Mouse (Mus musculus) CH12.LX (cell line): Measurements from ENCODE around the gene Golt1b. TPM values are rescaled to one million over a fixed set of nuclear protein-coding genes. Genes with fewer than 3 reads are reported as not detected.

Experiments
- DNase-seq: peaks from one replicate; pipeline ENCODE4 v3.0.0-alpha.2; 2013; ENCODE audit errors: extremely low read depth
- H3K27ac ChIP-seq: 2 replicates; pipeline ENCODE4 v1.5.1; 2012; ENCODE audit warnings: low read depth, mild to moderate bottlenecking, control low read depth, moderate library complexity; ENCODE audit not compliant: insufficient read depth
- H3K27me3 ChIP-seq: replicated peaks from 2 replicates; pipeline ENCODE3; 2012; ENCODE audit warnings: inconsistent platforms
- H3K36me3 ChIP-seq, 2 experiments: replicated peaks in 1 of 2; 2 replicates each; pipeline versions ENCODE3 to v1.6.1; 2012; ENCODE audit warnings: inconsistent platforms in 1 of 2, low read length in 1 of 2, mild to moderate bottlenecking in 1 of 2, mixed read lengths in 1 of 2, moderate library complexity in 1 of 2; ENCODE audit not compliant: control insufficient read depth in 1 of 2, insufficient read depth in 1 of 2
- H3K4me1 ChIP-seq, 2 experiments: 2 replicates each; pipeline ENCODE4 v1.6.1; 2012; ENCODE audit warnings: inconsistent platforms in 1 of 2, moderate library complexity in 1 of 2; ENCODE audit not compliant: insufficient read depth in 2 of 2, control insufficient read depth in 1 of 2
- H3K4me2 ChIP-seq: 2 replicates; pipeline ENCODE4 v1.6.1; 2012; ENCODE audit warnings: low read depth, mild to moderate bottlenecking, control low read depth; ENCODE audit not compliant: poor library complexity, insufficient read depth, severe bottlenecking
- H3K4me3 ChIP-seq, 3 experiments: fragments of 150-350 bp in 1 of 3; sonication (generic) in 1 of 3; replicated peaks in 1 of 3; 2 replicates each; pipeline versions ENCODE3 to v1.5.1; 2011 to 2012; ENCODE audit warnings: low read depth in 2 of 3, low read length in 2 of 3, mild to moderate bottlenecking in 2 of 3, moderate library complexity in 2 of 3, control low read depth in 1 of 3, improper control_type of control experiment in 1 of 3, inconsistent platforms in 1 of 3, mixed read lengths in 1 of 3; ENCODE audit not compliant: poor library complexity in 1 of 3
- H3K79me2 ChIP-seq: replicated peaks from 2 replicates; pipeline ENCODE4 v1.6.1; 2012; ENCODE audit warnings: mild to moderate bottlenecking, moderate library complexity; ENCODE audit not compliant: control insufficient read depth, poor library complexity, insufficient read depth, severe bottlenecking; ENCODE audit errors: extremely low read depth
- H3K9ac ChIP-seq: 2 replicates; pipeline ENCODE4 v1.6.1; 2012; ENCODE audit warnings: low read depth, mild to moderate bottlenecking, control low read depth, moderate library complexity; ENCODE audit not compliant: insufficient read depth
- H3K9me3 ChIP-seq: replicated peaks from 2 replicates; pipeline ENCODE3; 2012; ENCODE audit warnings: low read length, inconsistent platforms, mixed read lengths
- BHLHE40 ChIP-seq: IDR thresholded peaks from 2 replicates; pipeline ENCODE4 v1.6.1; 2011; ENCODE audit warnings: mild to moderate bottlenecking, low read depth, low read length, improper control_type of control experiment
- CHD2 ChIP-seq: IDR thresholded peaks from 2 replicates; pipeline ENCODE4 v1.6.1; 2011; ENCODE audit warnings: low read length, improper control_type of control experiment
- CTCF ChIP-seq, 2 experiments: IDR thresholded peaks in 1 of 2; conservative IDR thresholded peaks in 1 of 2; 2 replicates each; pipeline ENCODE4 v1.5.1; 2011 to 2012; ENCODE audit warnings: low read depth in 2 of 2, low read length in 2 of 2, improper control_type of control experiment in 1 of 2, inconsistent platforms in 1 of 2, mild to moderate bottlenecking in 1 of 2, moderate library complexity in 1 of 2
- E2F4 ChIP-seq: IDR thresholded peaks from 2 replicates; pipeline ENCODE4 v1.6.1; 2011; ENCODE audit warnings: low read depth, low read length, improper control_type of control experiment; ENCODE audit not compliant: insufficient replicate concordance
- EP300 ChIP-seq: IDR thresholded peaks from 2 replicates; pipeline ENCODE4 v1.6.1; 2011; ENCODE audit warnings: low read length, improper control_type of control experiment
- ETS1 ChIP-seq: conservative IDR thresholded peaks from 2 replicates; pipeline ENCODE4 v1.6.1; 2012; ENCODE audit warnings: low read depth, mild to moderate bottlenecking, inconsistent platforms, low read length, improper control_type of control experiment, moderate library complexity
- GABPA ChIP-seq: IDR thresholded peaks from 2 replicates; pipeline ENCODE4 v1.6.1; 2012; ENCODE audit warnings: low read depth, low read length, improper control_type of control experiment, inconsistent platforms; ENCODE audit not compliant: insufficient replicate concordance
- HCFC1 ChIP-seq: IDR thresholded peaks from 2 replicates; pipeline ENCODE4 v1.6.1; 2012; ENCODE audit warnings: low read depth, mild to moderate bottlenecking, inconsistent platforms, low read length, improper control_type of control experiment
- IRF4 ChIP-seq: IDR thresholded peaks from 2 replicates; pipeline ENCODE4 v1.6.1; 2014; ENCODE audit warnings: low read depth, mild to moderate bottlenecking, inconsistent platforms, low read length, improper control_type of control experiment
- JUND ChIP-seq: conservative IDR thresholded peaks from 2 replicates; pipeline ENCODE4 v1.6.1; 2011; ENCODE audit warnings: low read depth, low read length, improper control_type of control experiment
- KAT2A ChIP-seq: IDR thresholded peaks from 2 replicates; pipeline ENCODE4 v1.6.1; 2012; ENCODE audit warnings: low read length, improper control_type of control experiment, inconsistent platforms; ENCODE audit not compliant: insufficient replicate concordance
- MAFK ChIP-seq: IDR thresholded peaks from 2 replicates; pipeline ENCODE4 v1.6.1; 2011; ENCODE audit warnings: low read length, improper control_type of control experiment; ENCODE audit not compliant: insufficient replicate concordance
- MAX ChIP-seq: IDR thresholded peaks from 2 replicates; pipeline ENCODE4 v1.6.1; 2011; ENCODE audit warnings: low read length, improper control_type of control experiment
- MAZ ChIP-seq: IDR thresholded peaks from 2 replicates; pipeline ENCODE4 v1.6.1; 2012; ENCODE audit warnings: low read depth, mild to moderate bottlenecking, inconsistent platforms, low read length, improper control_type of control experiment, moderate library complexity
- MYC ChIP-seq: IDR thresholded peaks from 2 replicates; pipeline ENCODE4 v1.6.1; 2011; ENCODE audit warnings: low read depth, mild to moderate bottlenecking, improper control_type of control experiment, low read length
- NELFE ChIP-seq: IDR thresholded peaks from 2 replicates; pipeline ENCODE4 v1.6.1; 2011; ENCODE audit warnings: low read depth, low read length, improper control_type of control experiment
- PAX5 ChIP-seq: IDR thresholded peaks from 2 replicates; pipeline ENCODE4 v1.6.1; 2012; ENCODE audit warnings: low read length, inconsistent platforms, mixed read lengths
- POLR2A ChIP-seq: IDR thresholded peaks from 2 replicates; pipeline ENCODE4 v1.6.1; 2011; ENCODE audit warnings: low read depth, mild to moderate bottlenecking, improper control_type of control experiment, low read length
- POLR2AphosphoS2 ChIP-seq: IDR thresholded peaks from 2 replicates; pipeline ENCODE4 v1.6.1; 2011; ENCODE audit warnings: low read depth, low read length, improper control_type of control experiment
- RAD21 ChIP-seq: IDR thresholded peaks from 2 replicates; pipeline ENCODE4 v1.6.1; 2011; ENCODE audit warnings: low read depth, mild to moderate bottlenecking, low read length, improper control_type of control experiment, moderate library complexity
- RCOR1 ChIP-seq: conservative IDR thresholded peaks from 2 replicates; pipeline ENCODE4 v1.6.1; 2012; ENCODE audit warnings: low read depth, mild to moderate bottlenecking, inconsistent platforms, low read length, improper control_type of control experiment
- SIN3A ChIP-seq: IDR thresholded peaks from 2 replicates; pipeline ENCODE4 v1.6.1; 2012; ENCODE audit warnings: low read length, improper control_type of control experiment, inconsistent platforms
- SMC3 ChIP-seq: IDR thresholded peaks from 2 replicates; pipeline ENCODE4 v1.6.1; 2011; ENCODE audit warnings: low read depth, low read length, improper control_type of control experiment
- TBP ChIP-seq: conservative IDR thresholded peaks from 2 replicates; pipeline ENCODE4 v1.6.1; 2011; ENCODE audit warnings: low read depth, low read length, improper control_type of control experiment
- USF1 ChIP-seq: IDR thresholded peaks from 2 replicates; pipeline ENCODE4 v1.6.1; 2014; ENCODE audit warnings: low read depth, mild to moderate bottlenecking, inconsistent platforms, low read length, improper control_type of control experiment
- USF2 ChIP-seq: conservative IDR thresholded peaks from 2 replicates; pipeline ENCODE4 v1.6.1; 2011; ENCODE audit warnings: low read depth, low read length, improper control_type of control experiment
- ZC3H11A ChIP-seq: IDR thresholded peaks from 2 replicates; pipeline ENCODE4 v1.6.1; 2012; ENCODE audit warnings: low read depth, mild to moderate bottlenecking, inconsistent platforms, low read length, improper control_type of control experiment
- ZKSCAN1 ChIP-seq: IDR thresholded peaks from 2 replicates; pipeline ENCODE4 v1.6.1; 2012; ENCODE audit warnings: low read depth, inconsistent platforms, low read length, improper control_type of control experiment, borderline replicate concordance
- ZMIZ1 ChIP-seq: IDR thresholded peaks from 2 replicates; pipeline ENCODE4 v1.6.1; 2012; ENCODE audit warnings: low read depth, mild to moderate bottlenecking, inconsistent platforms, low read length, improper control_type of control experiment
- dilution Hi-C: fragments of 300-500 bp; cut with MboI; formaldehyde crosslinking; loops from 2 replicates; pipeline ENCODE4 v1.14.3; 2020; ENCODE audit warnings: low sequenced_read_pairs; ENCODE audit not compliant: extremely low pct_unique_long_range_greater_than_20kb, extremely low pct_ligation_motif_present
- in situ Hi-C: fragments of 300-500 bp; cut with MboI; formaldehyde crosslinking; loops from 3 replicates; pipeline ENCODE4 v1.14.3; 2019; ENCODE audit warnings: low sequenced_read_pairs, low pct_ligation_motif_present, low pct_unique_long_range_greater_than_20kb, mixed read lengths
- polyA plus RNA-seq: library from polyadenylated mRNA; unstranded; fragments of >175 nt; gene quantifications from 2 replicates; pipeline ENCODE4 v1.2.1, GENCODE M21; 2012; ENCODE audit warnings: low read depth; ENCODE audit not compliant: insufficient read length
- total RNA-seq, 2 experiments: library from RNA; depleted of rRNA; stranded (reverse); fragments of 300-350 nt in 1 of 2; fragments of >200 nt in 1 of 2; gene quantifications; 2 replicates each; pipeline ENCODE4 v1.2.3; 2012 to 2014

Golt1b gene
- total and polyA plus RNA-seq, 3 experiments: 28.3 to 71.8 (median 51.5) TPM

GRCm38 (mm10) chr6:142343561-142343960 lies 43.5 kb upstream of the Golt1b start:
- no peak overlapping the region for H3K4me2 ChIP-seq
- dilution Hi-C loops: no loop called here
- no peaks in the 10 kb centered on the region for H3K79me2 ChIP-seq
- in situ Hi-C loops: loop anchor here (25.0 kb wide), 1 partner anchor 169 kb away; the partner anchor contains the start of gene Ldhb
- H3K27me3 ChIP-seq: peaks cover 3% of the 10 kb centered on the region
- H3K36me3 ChIP-seq: peaks cover under 1 to 11% of the 10 kb centered on the region in 2 experiments
- no peak overlapping the region for H3K9ac ChIP-seq
- TF ChIP-seq KAT2A: no peak
- TF ChIP-seq RAD21: peak; percentile 65
- TF ChIP-seq POLR2AphosphoS2: no peak
- TF ChIP-seq CTCF (conservative IDR thresholded peaks at IDR 0.05 in 1 of 2, IDR thresholded peaks at IDR 0.05 in 1 of 2; ENCODE audit: low read depth in 2 of 2, low read length in 2 of 2): peak; percentile 67 to 69
- TF ChIP-seq HCFC1: no peak
- TF ChIP-seq ETS1: no peak
- no peak for TF ChIP-seq ZKSCAN1
- TF ChIP-seq POLR2A: no peak
- TF ChIP-seq ZMIZ1: no peak
- TF ChIP-seq IRF4: no peak
- TF ChIP-seq MYC: peak; percentile 88
- no peak for TF ChIP-seq CHD2
- peak; percentile 56 for TF ChIP-seq SMC3
- TF ChIP-seq, all 38 proteins: peak for 4
- H3K4me3 ChIP-seq: no peak overlapping the region
- H3K4me1 ChIP-seq: peaks cover 4 to 17% of the 10 kb centered on the region in 2 experiments
- DNase-seq: peak; percentile 64
- H3K27ac ChIP-seq: no peak overlapping the region
- no peaks in the 10 kb centered on the region for H3K9me3 ChIP-seq

GRCm38 (mm10) chr6:142345440-142346038 lies 41.5 kb upstream of the Golt1b start, which contains the start of gene Pyroxd1:
Gene Pyroxd1, plus strand, starts transcription at chr6:142345654.
- DNase-seq: peak; percentile 96
- Histone ChIP-seq H3K9ac (peak within 1 kb of the TSS; percentile 62), H3K36me3 (peaks cover 14 to 29% of the 10 kb centered on the region in 2 experiments), H3K4me3 (peak within 1 kb of the TSS; percentile 71 to 81 (median 73)), H3K9me3 (no peaks in the 10 kb centered on the region), H3K4me2 (peak within 1 kb of the TSS; percentile 97), H3K79me2 (no peaks in the 10 kb centered on the region), H3K4me1 (peaks cover 4 to 17% of the 10 kb centered on the region in 2 experiments), H3K27ac (peak within 1 kb of the TSS; percentile 74), H3K27me3 (no peaks in the 10 kb centered on the region)
- dilution Hi-C loops: no loop called here
- in situ Hi-C loops: loop anchor here (25.0 kb wide), 1 partner anchor 167 kb away; the partner anchor contains the start of gene Ldhb
- TF ChIP-seq GABPA (no peak; the same call in 1 of the 2 replicates), USF1 (peak; percentile 68), KAT2A (peak; percentile 87; the same call in 1 of the 2 replicates), JUND (no peak), CTCF (conservative IDR thresholded peaks at IDR 0.05 in 1 of 2, IDR thresholded peaks at IDR 0.05 in 1 of 2; ENCODE audit: low read depth in 2 of 2, low read length in 2 of 2) (no peak), MYC (peak; percentile 96), IRF4 (peak; percentile 60; the same call in 1 of the 2 replicates), SMC3 (no peak), MAZ (no peak; the same call in 1 of the 2 replicates), NELFE (peak; percentile 61; the same call in 1 of the 2 replicates), USF2 (peak; percentile 54; the same call in 1 of the 2 replicates), POLR2AphosphoS2 (0 out of 2 replicates have a peak, but pooled peaks have one; percentile 36), POLR2A (peak; percentile 73), ZMIZ1 (no peak), SIN3A (peak; percentile 99), HCFC1 (peak; percentile 93), ETS1 (peak; percentile 43; the same call in 1 of the 2 replicates), RAD21 (no peak), ZC3H11A (no peak), CHD2 (peak; percentile 47; the same call in 1 of the 2 replicates), BHLHE40 (peak; percentile 76), EP300 (no peak), MAFK (no peak), ZKSCAN1 (no peak), TBP (no peak), RCOR1 (no peak), PAX5 (no peak), MAX (peak; percentile 98), E2F4 (peak; percentile 72; the same call in 1 of the 2 replicates)
